Mouse (Mus musculus): ENCODE data around the gene Pld3. TPM values are rescaled to one million over a fixed set of nuclear protein-coding genes. Genes with fewer than 3 reads are reported as not detected.

Gene Pld3
- 100 to 1,000 TPM; 191 to 306 TPM for polyA plus RNA-seq (2017; shearing (Covaris generic))

DNA sequence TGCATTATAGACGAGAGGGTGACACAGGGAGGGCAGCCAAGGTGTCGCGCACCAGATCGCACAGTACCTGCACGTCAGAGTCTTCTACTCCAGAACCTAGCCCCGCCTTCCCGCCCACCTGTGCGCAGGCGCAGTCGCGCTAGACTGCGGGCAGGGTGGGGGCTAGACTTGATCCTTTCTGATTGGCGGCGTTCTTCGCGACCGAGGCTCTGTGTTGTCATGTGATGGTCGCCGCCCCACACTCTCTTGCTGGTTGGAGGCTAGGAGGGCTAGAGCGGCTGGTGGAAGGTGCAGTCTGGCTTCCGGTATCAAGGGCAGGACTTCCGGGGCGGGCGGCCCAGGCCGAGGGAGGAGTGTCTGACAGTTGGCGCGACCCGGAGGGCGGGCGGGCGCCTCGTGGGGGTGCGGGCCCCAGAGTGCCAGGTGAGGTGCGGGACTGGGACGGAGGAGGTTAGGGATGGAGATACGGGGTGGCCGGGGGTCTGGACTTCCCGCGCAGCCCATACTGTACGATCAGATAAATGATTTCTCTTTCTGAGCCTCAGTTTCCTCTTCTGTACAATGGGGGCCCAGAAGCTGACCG, at the start of gene Pld3, which contains the start of gene 2310022A10Rik:
Gene Pld3, minus strand, starts transcription at position 288 of the 583 bp plus-strand sequence.
Gene 2310022A10Rik, plus strand, starts transcription at position 303 of the 583 bp plus-strand sequence.
- ATAC-seq: peak; percentile 99

DNA sequence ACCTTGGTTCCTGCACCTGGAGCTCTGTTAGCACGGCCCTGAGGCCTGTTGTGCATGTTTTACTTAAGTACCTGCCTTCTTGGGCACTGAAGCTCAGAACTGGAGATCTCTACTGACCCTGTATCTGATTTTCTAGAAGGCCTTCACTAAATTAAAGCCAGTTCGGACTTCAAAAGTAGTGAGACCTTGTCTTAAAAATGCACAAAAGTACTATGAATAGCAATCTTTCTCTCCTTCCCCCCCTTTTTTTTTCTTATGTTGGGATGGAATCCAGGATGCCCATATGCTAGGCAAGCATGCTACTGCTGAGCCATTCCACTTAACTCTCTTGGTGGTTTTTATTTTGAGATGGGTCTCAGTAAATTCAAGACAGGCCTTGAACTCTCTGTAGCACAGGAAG, 49.1 kb upstream of the Pld3 start:
- ATAC-seq: no peak

DNA sequence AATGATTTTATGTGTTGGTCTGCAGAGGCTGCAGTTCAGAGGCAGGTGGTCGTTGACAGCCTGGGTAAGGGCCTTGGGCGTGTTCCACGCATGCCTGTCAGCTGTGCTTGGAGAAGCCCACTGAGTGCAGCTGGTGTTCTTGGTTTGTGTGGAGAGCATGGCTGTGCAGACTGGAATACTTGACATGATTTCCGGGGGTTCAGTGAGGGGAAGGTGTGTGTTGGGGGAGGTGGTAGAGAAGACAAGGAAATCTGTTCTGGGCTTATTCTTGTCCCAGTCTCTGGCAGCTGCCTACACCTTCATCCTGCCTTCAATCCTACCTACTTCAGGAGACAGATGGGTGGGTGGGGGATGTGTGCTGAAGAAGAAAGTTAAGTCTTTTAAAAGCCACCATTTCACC, 48.6 kb upstream of the Pld3 start:
- ATAC-seq: no peak

DNA sequence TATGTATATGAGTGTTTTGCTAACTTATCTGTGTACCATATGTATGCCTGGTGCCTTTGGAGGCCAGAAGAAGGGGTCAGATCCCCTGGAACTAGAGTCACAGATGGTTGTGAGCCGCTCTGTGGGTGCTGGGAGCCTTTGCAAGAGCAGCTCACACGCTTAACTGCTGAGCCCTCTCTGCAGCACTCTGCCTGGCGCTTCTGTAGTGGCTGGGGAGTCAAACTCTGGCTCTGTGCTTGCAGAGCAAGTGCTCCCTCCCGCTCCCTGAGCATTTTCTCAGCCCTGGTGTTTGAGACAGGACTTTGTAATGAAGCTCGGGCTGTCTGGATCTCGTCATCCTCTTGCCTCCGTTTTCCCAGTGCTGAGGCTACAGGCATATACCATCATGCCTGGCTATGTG, 45.0 kb upstream of the Pld3 start:
- ATAC-seq: no peak

DNA sequence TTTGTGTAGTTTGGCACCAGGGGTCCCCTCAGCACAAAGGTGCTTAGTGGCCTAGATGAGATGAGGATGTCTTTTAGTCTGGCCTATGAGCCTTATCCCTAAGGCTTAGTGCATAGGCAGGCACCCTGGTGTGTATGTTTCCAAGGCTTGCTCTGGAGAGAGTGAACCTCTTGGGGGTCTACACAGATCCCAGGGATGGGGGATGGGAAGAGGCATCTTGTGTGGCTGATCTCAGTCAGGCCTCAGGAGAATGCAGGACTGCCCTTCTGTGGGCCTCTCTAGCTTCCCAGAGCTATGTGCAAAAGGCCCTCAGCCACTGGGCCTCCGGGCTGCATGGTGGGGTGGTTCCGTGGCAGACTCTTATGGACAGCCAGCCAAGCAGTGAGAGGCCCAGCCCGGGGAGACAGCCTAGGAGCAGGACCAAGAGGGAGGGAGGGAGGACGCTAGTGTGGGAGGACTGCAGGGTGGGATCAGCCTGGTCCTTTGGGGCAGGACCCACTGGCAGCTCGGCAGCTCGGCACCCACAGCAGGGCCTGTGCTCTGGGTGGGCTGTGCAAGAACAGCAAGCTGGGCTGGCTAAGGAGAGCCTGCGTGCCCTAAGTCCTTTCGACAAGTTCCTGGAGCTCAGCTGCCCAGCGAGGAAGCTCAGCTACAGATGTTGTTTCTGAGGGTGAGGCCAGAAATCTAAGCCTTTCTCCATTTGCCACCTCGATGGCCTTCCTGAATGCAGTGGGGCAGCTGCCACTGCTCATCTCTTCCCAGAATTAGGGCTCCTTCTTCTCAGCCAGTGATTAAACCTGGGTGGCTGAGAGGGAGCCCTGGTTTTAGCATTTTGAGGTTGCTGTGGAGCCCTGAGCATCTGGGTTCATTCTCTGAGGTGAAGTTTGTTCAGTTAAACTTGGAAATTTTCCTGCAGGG, 43.8 kb upstream of the Pld3 start:
- no peak for ATAC-seq

DNA sequence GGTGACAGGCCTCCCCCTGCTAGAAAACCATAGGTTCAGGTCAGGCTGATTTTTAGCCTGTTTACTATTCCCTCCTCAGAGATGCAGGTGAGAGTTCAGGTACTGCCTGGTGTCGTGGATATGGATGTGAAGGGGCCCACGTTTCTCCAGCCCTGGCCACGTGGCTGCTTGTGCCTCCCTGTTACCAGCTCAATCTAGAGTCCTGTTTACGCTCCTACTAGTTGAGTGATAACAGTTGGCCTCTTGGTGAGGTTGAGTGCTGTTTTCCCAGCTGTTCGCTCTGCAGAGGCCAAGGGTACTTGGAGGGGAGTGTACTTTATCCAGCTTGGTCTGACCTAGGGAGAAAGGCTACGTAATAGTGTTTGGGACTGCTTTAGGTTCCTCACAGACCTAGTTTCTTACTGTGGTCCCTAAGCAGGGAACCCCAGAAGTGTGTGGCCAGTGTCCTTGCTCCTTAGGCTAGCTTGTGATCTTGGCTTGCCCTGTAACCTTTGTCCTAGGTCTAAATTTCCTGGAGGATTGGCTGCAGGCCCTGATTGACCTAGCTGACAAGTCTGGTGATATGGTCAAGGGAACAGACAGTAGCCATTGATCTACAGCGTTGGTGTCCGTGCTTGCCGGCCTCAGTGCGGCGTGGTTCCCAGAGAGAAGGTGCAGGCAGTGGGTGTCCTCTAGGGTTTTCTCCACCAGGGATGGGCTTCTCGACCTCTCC, 40.1 kb upstream of the Pld3 start:
- ATAC-seq: no peak

DNA sequence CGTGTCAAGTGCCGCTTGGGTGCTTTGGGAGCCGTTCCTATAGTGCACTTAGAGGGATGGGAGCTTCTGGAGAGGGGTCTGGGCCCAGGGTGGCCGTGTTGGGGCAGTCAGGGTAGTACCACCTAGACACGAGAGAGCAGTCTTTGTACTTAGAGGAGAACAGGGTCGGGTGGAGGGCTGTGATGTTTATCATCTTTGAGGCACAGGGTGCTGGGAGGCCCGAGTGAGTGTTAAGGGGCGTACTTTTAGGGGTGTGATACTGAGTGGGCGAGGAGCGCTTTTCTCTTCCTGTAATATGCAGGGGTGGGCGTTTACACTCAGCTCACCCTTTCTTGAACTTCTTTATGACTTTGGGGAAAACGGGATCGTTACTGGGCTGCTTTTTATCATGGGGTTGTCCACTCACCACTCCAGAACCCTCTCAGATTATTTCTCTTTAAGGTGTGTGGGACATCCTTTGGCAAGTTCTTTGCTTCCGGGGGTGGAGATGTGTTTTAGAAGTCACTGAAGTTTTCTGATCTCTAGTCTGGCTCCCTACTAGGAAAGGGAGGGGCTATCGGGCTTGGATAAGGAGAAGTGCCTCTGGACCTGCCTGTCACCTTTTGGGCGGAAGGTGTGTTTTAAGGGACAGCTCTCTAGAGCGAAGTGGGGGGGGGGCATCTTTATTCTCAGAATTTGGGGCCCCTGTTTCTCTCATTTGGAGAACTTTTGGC, 39.4 kb upstream of the Pld3 start:
- peak; percentile 52 for ATAC-seq

DNA sequence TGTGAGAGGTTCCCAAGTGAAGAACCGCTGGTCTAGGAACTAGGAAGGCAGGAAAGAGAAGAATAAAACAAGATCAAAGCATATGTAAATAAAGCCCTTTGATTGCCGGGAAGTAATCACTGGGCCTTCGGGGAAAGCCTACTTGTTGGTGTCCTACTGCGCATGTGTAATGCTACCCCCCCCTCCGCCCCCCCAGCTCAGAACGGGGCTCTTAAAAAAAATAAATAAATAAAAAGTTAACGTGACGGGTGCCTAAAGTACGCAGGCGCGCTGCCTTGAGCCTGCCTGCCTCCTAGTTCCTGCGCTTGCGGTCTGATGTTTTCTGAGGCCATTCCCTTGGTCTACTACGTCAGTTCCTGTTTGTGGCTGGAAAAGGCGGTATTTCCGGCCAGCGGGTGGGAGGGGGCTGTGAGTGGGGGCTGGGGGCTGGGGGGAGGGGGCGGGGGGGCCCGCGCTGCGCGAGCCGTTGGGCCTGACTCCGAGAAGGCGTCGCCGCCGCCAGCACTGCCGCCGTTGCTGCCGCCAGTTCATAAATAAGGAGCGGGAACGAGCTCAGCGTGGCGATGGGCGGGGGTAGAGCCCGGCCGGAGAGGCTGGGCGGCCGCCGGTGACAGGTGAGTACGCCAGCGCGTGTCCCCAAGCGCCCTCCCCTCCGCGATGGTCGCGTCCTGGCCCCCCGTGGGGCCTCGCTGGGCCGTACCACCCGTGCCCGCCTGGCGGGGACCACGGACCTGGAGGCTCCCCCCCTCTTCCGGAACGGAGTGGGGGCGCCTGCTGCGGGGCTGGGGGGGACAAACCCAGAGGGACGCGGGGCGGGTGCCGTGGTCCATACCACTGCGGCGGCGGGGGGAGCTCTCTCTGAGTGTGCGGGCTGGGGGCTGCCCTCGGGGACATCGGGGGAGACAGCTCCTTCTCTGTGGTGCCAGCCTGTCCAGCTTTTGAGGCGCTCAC, 38.5 kb upstream of the Pld3 start, which contains the start of gene Akt2:
Gene Akt2, plus strand, starts transcription at position 287 of the 951 bp plus-strand sequence.
- ATAC-seq: peak; percentile 86

DNA sequence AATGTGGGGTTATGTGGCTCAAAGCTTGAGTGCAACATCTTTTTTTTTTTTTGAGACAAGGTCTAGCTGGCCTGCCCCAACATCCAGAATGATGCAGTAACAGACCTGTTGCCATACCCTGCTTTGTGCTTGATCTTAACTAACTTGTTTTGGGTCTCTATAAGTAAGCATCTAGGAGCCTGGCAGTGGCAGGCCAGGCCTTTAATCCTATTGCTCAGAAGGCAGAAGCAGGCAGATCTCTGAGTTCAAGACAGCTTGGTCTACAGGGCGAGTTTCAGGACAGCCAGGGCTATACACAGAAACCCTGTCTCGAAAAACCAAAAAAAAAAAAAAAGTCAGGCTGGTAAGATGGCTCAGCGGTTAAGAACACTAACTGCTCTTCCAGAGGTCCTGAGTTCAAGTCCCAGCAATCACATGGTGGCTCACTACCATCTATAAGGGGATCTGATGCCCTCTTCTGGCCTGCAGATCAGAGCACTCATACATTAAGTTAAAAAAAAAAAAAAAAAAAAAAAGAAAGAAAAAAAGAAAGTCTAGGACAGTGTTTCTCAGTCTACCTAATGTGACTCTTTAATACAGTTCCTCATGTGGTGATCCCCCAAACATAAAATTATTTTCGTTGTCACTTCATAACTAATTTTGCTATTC, 37.7 kb upstream of the Pld3 start:
- ATAC-seq: peak; percentile 17

DNA sequence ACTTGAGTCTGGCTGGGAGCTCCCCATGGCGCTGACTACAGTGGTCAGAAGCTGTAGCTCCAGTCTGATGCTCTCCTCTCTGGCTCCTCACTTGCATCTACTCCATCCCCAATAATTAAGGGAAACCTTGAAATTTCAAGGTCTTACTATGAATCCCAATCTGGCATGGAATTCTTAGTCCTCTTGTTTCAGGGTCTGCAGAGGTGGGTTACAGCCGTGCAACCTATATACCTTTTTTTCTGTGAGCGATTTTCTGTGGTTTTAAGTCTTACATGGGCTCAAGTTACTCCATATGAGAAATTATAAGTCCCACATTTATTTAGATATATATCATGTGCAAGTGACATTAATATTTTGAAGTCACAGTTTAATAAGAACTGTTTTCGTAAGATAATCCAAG, 37.1 kb upstream of the Pld3 start:
- no peak for ATAC-seq

DNA sequence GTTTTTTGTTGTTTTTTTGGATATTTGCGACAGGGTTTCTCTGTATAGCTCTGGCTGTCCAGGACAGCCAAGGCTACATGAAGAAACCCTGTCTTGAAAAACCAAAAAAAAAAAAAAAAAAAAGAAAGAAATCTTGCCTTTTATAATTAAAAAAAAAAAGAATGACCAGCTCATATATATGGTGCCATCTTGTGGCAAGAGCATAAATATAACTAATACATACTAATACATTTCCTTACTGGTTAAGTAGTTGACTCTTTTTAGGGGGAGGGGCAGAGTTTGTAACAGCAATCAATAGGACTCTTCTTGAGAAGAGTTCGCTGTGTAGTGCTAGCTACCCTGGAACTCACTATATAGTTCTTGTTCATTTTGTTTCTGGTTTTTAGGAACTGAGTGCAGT, 34.7 kb upstream of the Pld3 start:
- ATAC-seq: no peak

DNA sequence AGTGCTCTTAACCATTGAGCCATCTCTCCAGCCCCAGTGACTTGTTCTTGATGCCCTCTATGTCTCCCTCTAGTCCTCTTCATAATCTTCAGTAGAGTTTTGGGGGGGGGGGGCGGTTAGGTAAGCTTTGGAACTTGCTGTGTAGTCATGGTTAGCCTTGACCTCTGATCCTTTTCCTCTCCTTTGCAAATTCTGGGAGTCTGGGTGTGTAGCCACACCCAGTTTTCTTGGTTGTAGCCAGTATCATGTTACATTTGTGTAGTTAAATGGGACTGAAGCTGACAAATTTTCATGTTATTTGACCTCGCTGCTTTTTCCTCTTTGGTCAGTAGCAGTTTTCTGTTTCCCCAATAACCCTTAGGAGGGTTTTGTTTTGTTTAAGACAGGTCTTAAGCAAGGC, 33.8 kb upstream of the Pld3 start:
- no peak for ATAC-seq

DNA sequence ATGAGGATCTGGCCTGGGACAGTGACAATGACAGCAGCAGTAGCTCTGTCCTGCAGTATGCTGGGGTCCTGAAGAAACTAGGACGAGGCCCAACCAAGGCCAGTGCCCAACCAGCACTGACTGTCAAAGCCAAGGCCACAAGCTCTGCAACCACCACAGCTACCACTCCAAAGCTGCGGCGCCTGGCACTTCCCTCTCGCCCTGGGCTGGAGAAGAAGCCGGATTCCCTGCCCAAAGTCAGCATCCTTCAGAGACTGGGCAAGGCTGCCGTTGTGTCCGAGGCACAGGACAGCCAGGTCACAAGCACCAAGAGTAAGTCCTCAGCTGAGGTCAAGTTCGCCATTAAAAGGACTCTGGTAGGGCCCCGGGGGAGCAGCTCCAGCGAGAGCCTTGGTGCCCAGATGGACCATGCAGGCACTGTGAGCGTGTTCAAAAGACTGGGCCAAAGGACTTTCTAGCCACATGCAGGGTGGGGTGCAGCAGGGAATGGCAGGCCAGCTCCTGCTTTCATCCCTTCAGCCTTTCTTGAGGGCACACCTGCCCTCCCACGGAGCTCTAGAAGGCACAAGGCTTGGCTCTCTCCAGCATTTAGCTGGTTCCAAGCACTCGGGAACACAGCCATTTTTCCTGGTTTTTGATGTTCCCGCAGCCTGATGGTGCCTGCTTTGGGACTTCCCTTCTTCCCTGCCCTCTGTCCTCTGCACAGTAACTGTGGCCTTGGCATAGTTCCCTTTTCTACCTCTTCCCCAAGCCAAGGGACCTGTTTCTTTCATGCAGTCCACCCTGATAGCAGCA, 27.6 kb upstream of the Pld3 start:
- no peak for ATAC-seq

DNA sequence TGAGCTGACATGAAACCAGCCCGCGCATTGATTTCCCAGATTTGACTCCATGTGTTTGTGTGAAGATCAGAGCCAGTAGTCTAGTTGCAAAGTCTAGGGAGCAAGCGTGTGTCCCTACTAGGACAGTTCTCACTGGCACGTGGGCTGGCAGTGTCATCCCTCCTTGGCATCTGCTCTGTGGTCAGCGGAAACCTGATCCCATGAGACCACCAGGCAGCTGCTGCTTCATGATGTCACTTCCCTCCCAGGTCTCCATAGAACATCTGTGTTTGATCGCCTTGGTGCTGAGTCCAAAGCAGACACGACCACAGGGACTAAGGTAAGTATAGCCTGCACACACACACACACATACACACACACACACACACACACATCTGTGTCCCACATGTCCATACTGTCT, 25.4 kb upstream of the Pld3 start:
- ATAC-seq: no peak

DNA sequence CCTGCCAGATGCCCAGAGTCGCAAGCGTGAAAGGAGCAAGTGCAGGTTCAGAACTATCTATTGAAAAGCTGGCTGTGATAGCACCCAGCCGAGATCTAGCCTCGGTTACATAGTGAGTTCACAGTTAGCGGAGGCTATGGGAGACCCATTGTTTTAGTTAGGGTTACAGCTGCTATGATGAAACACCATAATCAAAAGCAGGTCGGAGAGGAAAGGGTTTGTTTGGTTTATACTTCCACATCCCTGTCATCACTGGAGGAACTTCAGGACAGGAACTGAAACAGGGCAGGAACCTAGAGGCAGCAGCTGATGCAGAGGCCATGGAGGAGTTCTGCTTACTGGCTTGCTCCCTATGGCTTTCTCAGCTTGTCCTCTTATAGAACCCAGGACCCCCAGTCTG, 24.6 kb upstream of the Pld3 start:
- ATAC-seq: no peak

DNA sequence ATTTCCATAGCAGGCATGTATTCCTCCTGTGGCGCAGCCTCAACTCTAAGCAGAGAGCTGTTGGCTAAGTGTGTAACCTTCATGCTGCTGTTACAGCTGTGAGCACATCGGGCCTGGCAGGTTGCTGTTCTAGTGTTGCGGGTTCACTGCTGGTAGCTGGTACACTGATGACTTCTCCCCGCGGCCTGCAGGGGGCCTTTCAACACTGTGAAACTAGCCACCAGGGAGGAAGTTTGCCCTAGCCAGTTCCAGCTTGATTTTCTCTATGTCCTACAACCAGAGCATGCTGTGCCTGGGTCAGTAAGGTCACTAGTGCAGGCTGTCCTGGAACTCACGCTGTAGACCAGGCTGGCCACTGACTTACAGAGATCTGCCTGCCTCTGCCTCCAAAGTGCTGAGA, 23.9 kb upstream of the Pld3 start:
- no peak for ATAC-seq

DNA sequence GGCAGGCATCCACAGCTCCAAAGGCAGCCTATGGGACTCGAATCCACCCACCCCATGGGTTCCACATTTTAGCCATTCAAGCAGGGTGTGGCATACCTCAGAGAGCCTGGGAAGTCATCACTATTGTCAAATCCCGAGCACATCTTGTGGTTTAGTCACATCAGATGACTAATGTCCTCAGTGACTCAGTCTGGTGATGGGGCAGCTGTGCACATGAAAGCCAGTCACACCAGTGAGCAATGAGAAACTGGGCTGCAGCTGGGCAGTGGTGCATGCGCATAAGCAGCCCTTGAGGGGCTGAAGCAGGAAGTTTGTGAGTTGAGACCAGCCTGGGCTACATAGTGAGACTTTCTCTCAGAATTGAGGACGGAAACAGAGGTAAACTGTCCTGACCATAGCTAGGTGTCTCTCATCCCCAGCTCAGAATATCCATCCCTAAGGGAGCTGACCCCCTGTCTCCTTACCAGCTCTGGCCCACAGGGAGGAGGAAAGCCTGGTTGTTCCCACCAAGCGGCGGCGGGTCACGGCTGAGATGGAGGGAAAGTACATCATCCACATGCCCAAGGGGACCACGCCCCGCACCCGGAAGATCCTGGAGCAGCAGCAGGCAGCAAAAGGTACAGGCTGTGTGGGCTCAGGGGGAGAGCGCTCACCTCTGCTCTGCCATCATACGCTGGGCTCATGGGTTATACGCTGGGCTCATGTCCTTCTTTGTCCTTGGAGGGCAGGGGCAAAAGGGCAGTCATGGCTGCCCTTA, 21.3 kb upstream of the Pld3 start:
- ATAC-seq: no peak

DNA sequence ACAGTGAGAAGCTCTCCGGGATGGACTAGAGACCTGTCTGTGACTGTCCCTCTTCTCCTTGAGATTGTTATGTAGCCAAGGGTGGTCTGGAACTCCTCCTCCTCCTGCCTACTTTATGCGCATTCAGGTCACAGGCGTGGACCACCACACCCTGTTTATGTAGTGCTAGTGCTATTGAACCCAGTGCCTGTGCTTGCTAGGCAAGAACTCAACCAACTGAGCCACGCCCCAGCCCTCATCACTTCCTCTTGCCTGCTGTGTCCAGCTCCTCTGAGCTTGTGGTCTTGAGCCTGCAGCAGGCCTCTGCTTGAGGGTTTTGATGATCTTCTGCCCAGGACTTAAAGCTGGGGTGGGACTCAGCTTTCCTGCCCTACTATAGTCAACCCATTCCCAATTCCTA, 19.1 kb upstream of the Pld3 start:
- ATAC-seq: no peak

DNA sequence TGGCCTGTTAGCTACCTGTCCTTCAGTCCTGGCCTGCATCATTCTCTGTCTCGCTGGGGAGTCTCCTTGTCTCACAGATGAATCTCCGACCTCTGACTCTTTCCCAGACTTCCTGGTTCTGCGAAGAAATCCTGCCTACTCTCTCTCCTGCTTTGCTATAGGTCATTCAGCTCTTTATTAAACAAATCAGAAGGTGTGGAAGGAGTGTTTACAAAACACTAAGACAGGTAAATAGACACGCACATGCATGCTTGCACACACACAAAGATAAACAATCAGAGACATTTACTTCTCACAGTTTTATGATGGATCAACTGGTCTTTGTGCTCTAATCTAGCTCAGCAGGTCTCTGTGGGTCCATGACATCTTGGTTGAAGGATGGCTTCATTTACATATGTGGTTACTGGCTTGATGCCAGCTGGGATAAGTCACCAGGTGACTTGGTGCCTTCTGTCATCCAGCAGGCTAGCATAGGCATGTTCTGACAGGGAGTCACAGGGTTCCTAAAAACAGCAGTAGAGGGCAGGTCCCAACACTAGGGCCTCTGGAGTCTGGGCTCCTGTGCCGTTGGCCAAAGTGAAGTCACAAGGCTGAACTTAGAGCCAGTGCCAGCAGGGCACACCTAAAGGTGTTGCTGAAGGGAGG, 16.7 kb upstream of the Pld3 start:
- ATAC-seq: no peak

Data from CD4-positive, CD25-positive, alpha-beta regulatory T cell, adult 4 months (primary cell).